Mouse (Mus musculus) embryonic fibroblast, embryonic 13.5 days (primary cell): Measurements from ENCODE around the gene Cyb5d1. TPM values are rescaled to one million over a fixed set of nuclear protein-coding genes. Genes with fewer than 3 reads are reported as not detected.

Experiments used
- H3K27ac ChIP-seq: 2 replicates; pipeline ENCODE4 v1.5.1; 2012; ENCODE audit warnings: low read length, control low read depth, inconsistent platforms; ENCODE audit not compliant: insufficient read depth
- H3K4me1 ChIP-seq: 2 replicates; pipeline ENCODE4 v1.6.1; 2011; ENCODE audit warnings: low read length; ENCODE audit not compliant: control insufficient read depth, insufficient read depth
- H3K4me3 ChIP-seq: 2 replicates; pipeline ENCODE4 v1.5.1; 2011; ENCODE audit warnings: mild to moderate bottlenecking, control low read depth, low read length; ENCODE audit not compliant: insufficient read depth
- CTCF ChIP-seq: IDR thresholded peaks from 2 replicates; pipeline ENCODE4 v1.5.1; 2011; ENCODE audit warnings: mild to moderate bottlenecking, control low read depth, low read length, moderate library complexity, borderline replicate concordance; ENCODE audit not compliant: insufficient read depth
- POLR2A ChIP-seq: IDR thresholded peaks from 2 replicates; pipeline ENCODE4 v1.6.1; 2011; ENCODE audit warnings: low read depth, mild to moderate bottlenecking, control low read depth, low read length, moderate library complexity
- polyA plus RNA-seq: library from polyadenylated mRNA; stranded (reverse); fragments of >200 nt; gene quantifications from 2 replicates; pipeline ENCODE4 v1.2.4, GENCODE M21; 2011; ENCODE audit warnings: low read depth; ENCODE audit not compliant: missing spikeins, insufficient read length

Cyb5d1 gene
- polyA plus RNA-seq, 1 experiment, result 51.0 TPM

- TF ChIP-seq POLR2A (no peak), CTCF (no peak)
- Histone ChIP-seq H3K27ac (no peak overlapping the region), H3K4me3 (no peak overlapping the region), H3K4me1 (peaks cover 3% of the 10 kb centered on the region; the same call in 1 of the 2 replicates)
Observed at GRCm38 (mm10) chr11:69377766-69378165, 17.7 kb downstream of the Cyb5d1 start.

GRCm38 (mm10) chr11:69375646-69376045, 19.8 kb downstream of the Cyb5d1 start:
- no peak overlapping the region for H3K27ac ChIP-seq
- TF ChIP-seq POLR2A, result no peak
- TF ChIP-seq CTCF, result no peak
- no peak overlapping the region for H3K4me3 ChIP-seq
- H3K4me1 ChIP-seq, result peaks cover 4% of the 10 kb centered on the region

- no peak overlapping the region for H3K4me3 ChIP-seq
- no peak overlapping the region for H3K27ac ChIP-seq
- H3K4me1 ChIP-seq, result peaks cover 5% of the 10 kb centered on the region
- TF ChIP-seq POLR2A (no peak), CTCF (no peak)
Observed at GRCm38 (mm10) chr11:69373223-69373965, 22.0 kb downstream of the Cyb5d1 start.

GRCm38 (mm10) chr11:69372780-69373170, 22.7 kb downstream of the Cyb5d1 start:
- no peak for TF ChIP-seq CTCF
- TF ChIP-seq POLR2A, result no peak
- peaks cover 5% of the 10 kb centered on the region for H3K4me1 ChIP-seq
- H3K4me3 ChIP-seq, result no peak overlapping the region
- no peak overlapping the region for H3K27ac ChIP-seq

- peaks cover 5% of the 10 kb centered on the region for H3K4me1 ChIP-seq
- no peak overlapping the region for H3K27ac ChIP-seq
- H3K4me3 ChIP-seq, result no peak overlapping the region
- TF ChIP-seq CTCF, result no peak
- no peak for TF ChIP-seq POLR2A
Observed at GRCm38 (mm10) chr11:69372056-69372779, 23.2 kb downstream of the Cyb5d1 start.

- no peak overlapping the region for H3K27ac ChIP-seq
- TF ChIP-seq POLR2A, result no peak
- TF ChIP-seq CTCF, result no peak
- H3K4me3 ChIP-seq, result no peak overlapping the region
- peaks cover 5% of the 10 kb centered on the region for H3K4me1 ChIP-seq
Observed at GRCm38 (mm10) chr11:69371601-69372000, 23.8 kb downstream of the Cyb5d1 start.

- Histone ChIP-seq H3K4me3 (peak overlapping the region; percentile 13; the same call in 1 of the 2 replicates), H3K27ac (peak overlapping the region; percentile 94), H3K4me1 (peaks cover 7% of the 10 kb centered on the region)
- TF ChIP-seq CTCF, result no peak
- peak; percentile 19; the same call in 1 of the 2 replicates for TF ChIP-seq POLR2A
Observed at GRCm38 (mm10) chr11:69370817-69371215, 24.6 kb downstream of the Cyb5d1 start.

GRCm38 (mm10) chr11:69369990-69370816, 25.2 kb downstream of the Cyb5d1 start:
- TF ChIP-seq POLR2A (0 out of 2 replicates have a peak, but pooled peaks have one; percentile 39), CTCF (no peak)
- H3K27ac ChIP-seq, result peak overlapping the region; percentile 94
- peaks cover 13% of the 10 kb centered on the region for H3K4me1 ChIP-seq

GRCm38 (mm10) chr11:69369215-69369989, 26.0 kb downstream of the Cyb5d1 start, which contains the start of gene Chd3:
Chd3 (minus strand) TSS chr11:69369406.
- peak; percentile 62 for TF ChIP-seq POLR2A
- TF ChIP-seq CTCF, result no peak
- peak within 1 kb of the TSS; percentile 99 for H3K27ac ChIP-seq
- peak within 1 kb of the TSS; percentile 46 for H3K4me3 ChIP-seq
- H3K4me1 ChIP-seq, result peaks cover 16% of the 10 kb centered on the region

More at GRCm38 (mm10) chr11:69369990-69370816, 25.2 kb downstream of the Cyb5d1 start:
- H3K4me3 ChIP-seq, result peak overlapping the region; percentile 13; the same call in 1 of the 2 replicates
